ENCODE assay signal across 8 mouse cellular contexts in genomic region chr2:144011080-144011551, GRCm38 (mm10). TPM values are rescaled to one million over a fixed set of nuclear protein-coding genes. Genes with fewer than 3 reads are reported as not detected.
A peak's percentile ranks its signal among the peaks of the same experiment; 100 is the strongest.
DNase-seq lines count a peak whose midpoint lies in the region; ATAC-seq lines count a peak whose summit lies in the region.

Gene Rrbp1, minus strand, starts transcription at chr2:144011263.

- no peaks in the 10 kb centered on the region; the same call in 1 of the 2 replicates for H3K36me3 ChIP-seq in hindbrain, embryonic 14.5 days (replicated peaks; ENCODE audit: control insufficient read depth, insufficient read depth)

- peak; percentile 98 for DNase-seq in R1 (ENCODE audit: low read depth, low spot score)
- peak; percentile 99 for DNase-seq in cerebellum, postnatal 25 days
- DNase-seq in frontal cortex, postnatal 25 days (ENCODE audit: low spot score in 2 of 2), result peak; percentile 94 to 96
- DNase-seq in hindbrain, embryonic 14.5 days (ENCODE audit: low spot score), result peak; percentile 97
- DNase-seq in layer of hippocampus, postnatal 36 days, result peak; percentile 98 to 99
- DNase-seq in lung, postnatal 36 days, result peak; percentile 98
- peak; percentile 99 for DNase-seq in retina, postnatal 1 day
- DNase-seq in urinary bladder, adult 18-20 months (ENCODE audit: low spot score in 2 of 2), result peak; percentile 93 to 99

- H3K9me3 ChIP-seq in hindbrain, embryonic 14.5 days (ENCODE audit: control insufficient read depth, low read length), result no peaks in the 10 kb centered on the region

- H3K4me1 ChIP-seq in hindbrain, embryonic 14.5 days (replicated peaks; ENCODE audit: control insufficient read depth, insufficient read depth, low read length), result peaks cover 7% of the 10 kb centered on the region

- no peaks in the 10 kb centered on the region for H3K27me3 ChIP-seq in hindbrain, embryonic 14.5 days (ENCODE audit: control insufficient read depth, insufficient read depth, low read length)

- peak within 1 kb of the TSS; percentile 57 for H3K4me2 ChIP-seq in hindbrain, embryonic 14.5 days (replicated peaks)

- H3K4me3 ChIP-seq in hindbrain, embryonic 14.5 days (replicated peaks; ENCODE audit: low read length), result peak within 1 kb of the TSS; percentile 88

- ATAC-seq in hindbrain, embryonic 14.5 days (ENCODE audit: low FRiP score), result peak; percentile 99

- H3K9ac ChIP-seq in hindbrain, embryonic 14.5 days, result peak within 1 kb of the TSS; percentile 77

- H3K27ac ChIP-seq in hindbrain, embryonic 14.5 days, result peak within 1 kb of the TSS; percentile 84

- WGBS in hindbrain, embryonic 14.5 days, result under 1% methylated on average over 49 of the region's 53 CpGs

RNA-seq across cellular contexts. Expression of gene Rrbp1, which starts in this region (rescaled TPM):
- polyA plus RNA-seq in hindbrain, embryonic 14.5 days (2014; fragmentation: Nextera tagmentation; extraction: Ambion mirVana), result 25.7 and 34.8 TPM in 2 replicates
- 10 to 100 TPM; 59.0 to 60.4 TPM for total RNA-seq in layer of hippocampus, postnatal 36 days (2021)

Comparison
In these comparisons a context has a peak if more than half of its experiments do, and no peak if none do; other contexts are left out.
1. Peak in every context shown above with its lines: DNase-seq, ATAC-seq, H3K4me3 ChIP-seq and H3K27ac ChIP-seq.